Mouse (Mus musculus) left cerebral cortex, adult 18-20 months (tissue): ENCODE data around the gene Ash1l. TPM values are rescaled to one million over a fixed set of nuclear protein-coding genes. Genes with fewer than 3 reads are reported as not detected.
"Not testable (repeated sequence)": the region's sequence is repeated elsewhere in the genome, so short reads cannot be mapped to it uniquely, and the experiment has no call there.

Experiments
- DNase-seq, 2 experiments: peaks; one replicate each; pipeline ENCODE4 v3.0.0; 2021 to 2022; ENCODE audit warnings: low spot score in 2 of 2, mixed read lengths in 1 of 2
- total RNA-seq, 2 experiments: library from RNA; stranded (reverse); gene quantifications; 2 replicates each; pipeline ENCODE4 v1.2.3; 2021

The Ash1l gene
- total RNA-seq, 2 experiments from 2014 or later: 90.9 to 92.2 TPM

GRCm38 (mm10) chr3:88953246-88953645 is 2.8 kb downstream of the Ash1l start:
- DNase-seq: no peak

DNA sequence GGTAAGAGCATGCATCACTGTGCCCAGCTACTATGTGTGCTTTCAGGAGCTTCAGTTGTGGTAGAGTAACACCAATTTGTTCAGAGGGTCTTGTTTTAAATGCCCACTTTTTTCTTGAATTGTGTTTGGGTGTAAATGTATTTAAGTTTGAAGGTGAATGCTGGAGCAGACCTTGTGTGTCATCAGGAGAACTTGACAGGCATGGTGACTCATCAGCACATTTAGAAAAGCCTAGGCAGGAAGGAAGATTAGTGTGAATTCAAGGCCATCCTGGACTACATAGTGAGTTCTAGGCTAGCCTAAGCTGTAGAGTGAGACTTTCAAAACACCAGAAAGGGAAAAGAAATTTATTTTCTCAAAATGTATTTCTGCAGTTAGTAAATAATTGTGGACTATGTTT is 3.3 kb downstream of the Ash1l start:
- no peak for DNase-seq

GRCm38 (mm10) chr3:88963211-88963610 is 12.8 kb downstream of the Ash1l start:
- not testable (repeated sequence) for DNase-seq

- no peak for DNase-seq
Observed at GRCm38 (mm10) chr3:88975012-88975411, 24.6 kb downstream of the Ash1l start.

DNA sequence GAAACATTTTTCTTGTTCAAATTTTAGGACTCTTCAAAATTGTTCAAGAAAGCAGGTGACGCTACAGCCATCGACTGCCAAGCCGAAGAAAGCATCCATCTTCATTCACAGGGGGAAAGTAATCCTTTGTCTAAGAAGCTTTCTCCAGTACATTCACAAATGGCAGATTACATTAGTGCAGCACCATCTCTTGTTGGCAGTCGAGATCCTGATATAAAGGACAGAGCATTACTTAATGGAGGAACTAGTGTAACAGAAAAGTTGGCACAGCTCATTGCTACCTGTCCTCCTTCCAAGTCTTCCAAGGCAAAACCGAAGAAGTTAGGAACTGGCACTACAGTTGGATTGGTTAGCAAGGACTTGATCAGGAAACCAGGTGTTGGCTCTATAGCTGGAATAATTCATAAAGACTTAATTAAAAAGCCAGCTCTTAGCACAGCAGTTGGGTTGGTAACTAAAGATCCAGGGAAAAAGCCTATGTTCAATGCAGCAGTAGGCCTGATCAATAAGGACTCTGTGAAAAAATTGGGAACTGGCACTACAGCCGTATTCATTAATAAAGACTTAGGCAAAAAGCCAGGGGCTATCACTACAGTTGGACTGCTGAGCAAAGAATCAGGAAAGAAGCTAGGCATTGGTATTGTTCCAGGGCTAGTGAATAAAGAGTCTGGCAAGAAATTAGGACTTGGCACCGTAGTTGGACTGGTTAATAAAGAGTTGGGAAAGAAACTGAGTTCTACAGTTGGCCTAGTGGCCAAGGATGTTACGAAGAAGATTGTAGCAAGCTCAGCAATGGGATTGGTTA is 31.0 kb downstream of the Ash1l start:
- DNase-seq: no peak

DNA sequence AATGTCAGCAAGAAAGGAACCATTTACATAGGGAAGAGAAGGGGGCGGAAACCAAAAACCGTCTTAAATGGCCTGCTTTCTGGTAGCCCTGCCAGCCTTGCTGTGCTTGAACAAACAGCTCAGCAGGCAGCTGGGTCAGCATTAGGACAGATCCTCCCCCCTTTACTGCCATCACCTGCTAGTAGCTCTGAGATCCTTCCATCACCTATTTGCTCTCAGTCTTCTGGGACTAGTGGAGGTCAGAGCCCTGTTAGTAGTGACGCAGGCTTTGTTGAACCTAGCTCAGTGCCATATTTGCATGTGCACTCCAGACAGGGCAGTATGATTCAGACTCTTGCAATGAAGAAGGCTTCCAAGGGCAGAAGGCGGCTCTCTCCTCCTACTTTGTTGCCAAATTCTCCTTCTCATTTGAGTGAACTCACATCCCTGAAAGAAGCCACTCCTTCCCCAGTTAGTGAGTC is 33.5 kb downstream of the Ash1l start:
- no peak for DNase-seq

- DNase-seq: no peak
Observed at GRCm38 (mm10) chr3:88992793-88993192, 42.4 kb downstream of the Ash1l start.

DNA sequence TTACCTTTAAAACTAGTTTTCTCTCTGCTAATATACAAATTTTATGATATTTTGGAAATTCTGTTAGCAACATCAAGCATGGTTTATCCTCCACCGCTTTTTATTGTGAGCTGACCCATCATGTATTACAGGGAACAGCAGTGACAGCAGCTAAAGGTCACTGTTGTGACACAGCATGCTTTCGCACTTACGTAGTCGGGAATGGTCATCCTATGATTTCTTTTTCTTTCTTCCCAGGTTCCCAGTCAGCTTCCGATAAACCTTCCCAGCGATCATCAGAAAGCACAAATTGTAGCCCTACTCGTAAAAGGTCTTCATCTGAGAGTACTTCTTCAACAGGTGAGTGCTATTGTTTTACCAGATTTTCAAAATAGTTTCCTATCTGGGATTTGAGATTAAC is 51.1 kb downstream of the Ash1l start:
- no peak for DNase-seq

DNA sequence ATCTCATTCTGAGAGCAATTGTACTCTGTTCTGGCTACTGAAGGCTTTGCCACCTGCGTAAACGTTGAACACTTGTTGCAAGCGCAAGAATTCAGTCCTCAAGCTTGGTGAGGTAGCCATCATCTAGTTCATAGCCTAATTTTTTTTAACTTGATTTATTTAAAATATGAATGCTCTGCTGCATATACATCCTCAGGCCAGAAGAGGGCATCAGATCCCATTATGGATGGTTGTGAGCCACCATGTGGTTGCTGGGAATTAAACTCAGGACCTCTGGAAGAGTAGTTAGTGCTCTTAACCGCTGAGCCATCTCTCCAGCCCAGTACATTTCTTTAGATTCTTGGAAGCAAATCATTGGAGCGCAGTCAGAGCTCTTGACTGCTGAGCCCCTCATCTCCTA is 80.5 kb downstream of the Ash1l start:
- DNase-seq: not testable (repeated sequence)

DNA sequence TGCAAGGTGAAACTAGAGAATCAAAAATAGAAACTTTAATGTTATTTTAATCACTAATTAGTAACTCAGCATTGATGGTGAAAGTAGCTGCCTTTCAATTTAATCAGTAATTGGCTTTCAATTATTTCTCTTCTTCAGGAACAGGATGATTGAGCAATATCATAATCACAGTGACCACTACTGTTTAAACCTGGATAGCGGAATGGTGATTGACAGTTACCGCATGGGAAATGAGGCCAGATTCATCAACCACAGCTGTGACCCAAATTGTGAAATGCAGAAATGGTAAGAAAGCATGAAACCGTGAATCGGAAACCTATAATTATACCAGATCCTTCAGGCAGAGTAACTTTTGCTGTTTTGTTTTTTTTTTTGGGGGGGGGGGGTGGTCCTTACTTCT is 92.9 kb downstream of the Ash1l start:
- no peak for DNase-seq

DNA sequence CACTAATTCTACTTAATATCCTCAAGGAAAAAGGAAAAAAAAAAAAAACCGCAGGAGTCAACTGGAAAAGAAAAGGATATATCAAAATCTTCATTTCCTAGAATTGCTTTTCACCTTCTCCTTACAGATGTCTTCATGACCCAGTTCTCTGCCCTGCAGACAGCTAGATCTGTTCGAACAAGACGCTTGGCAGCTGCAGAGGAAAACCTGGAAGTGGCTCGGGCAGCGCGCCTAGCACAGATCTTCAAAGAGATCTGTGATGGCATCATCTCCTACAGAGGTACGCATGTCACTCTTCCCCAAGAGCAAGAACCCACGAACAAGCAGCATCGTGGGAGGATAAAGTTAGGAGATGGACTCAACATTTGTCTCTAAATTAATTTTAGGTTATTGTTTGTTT is 107.9 kb downstream of the Ash1l start:
- peak; percentile 21 to 28 for DNase-seq

GRCm38 (mm10) chr3:89058783-89059182 is 108.4 kb downstream of the Ash1l start:
- peak in 1 of 2 experiments; percentile 26 for DNase-seq

- no peak for DNase-seq
Observed at GRCm38 (mm10) chr3:89061696-89062095, 111.3 kb downstream of the Ash1l start.

GRCm38 (mm10) chr3:89067265-89067664 is 116.8 kb downstream of the Ash1l start:
- DNase-seq: no peak

DNA sequence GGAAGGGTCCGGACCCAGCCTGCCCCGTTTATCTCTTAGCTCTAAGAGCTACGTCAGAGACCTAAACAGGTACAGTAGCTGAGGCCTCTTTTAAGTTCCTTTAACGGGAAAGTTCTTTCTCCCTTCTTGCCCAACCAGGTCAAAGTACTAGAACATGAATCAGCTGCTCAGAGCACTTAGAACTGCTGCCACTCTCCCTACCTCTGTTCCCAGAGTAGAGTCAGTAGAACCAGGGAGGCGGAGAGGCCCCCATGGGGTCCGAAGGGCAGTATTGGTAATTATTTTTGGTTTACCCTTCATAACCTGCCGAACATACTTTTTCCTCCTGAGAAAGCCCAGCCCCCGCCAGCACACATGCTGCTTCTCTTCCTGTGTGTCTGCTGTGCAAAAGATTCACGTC is 127.0 kb downstream of the Ash1l start:
- DNase-seq: no peak

DNA sequence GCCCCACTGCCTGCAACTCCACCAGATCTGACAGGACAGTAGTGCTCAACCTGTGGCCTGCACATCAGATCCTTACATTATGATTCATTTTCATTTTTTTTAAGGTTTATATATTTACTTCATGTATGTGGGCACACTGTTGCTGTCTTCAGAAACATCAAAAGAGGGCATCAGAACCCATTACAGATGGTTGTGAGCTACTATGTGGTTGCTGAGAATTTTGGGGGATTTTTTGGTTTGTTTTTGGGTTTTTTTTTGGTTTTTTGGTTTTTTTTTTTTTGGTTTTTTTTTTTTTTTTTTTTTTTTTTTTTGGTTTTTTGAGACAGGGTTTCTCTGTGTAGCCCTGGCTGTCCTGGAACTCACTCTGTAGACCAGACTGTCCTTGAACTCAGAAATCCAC is 131.9 kb downstream of the Ash1l start:
- not testable (repeated sequence) for DNase-seq

DNA sequence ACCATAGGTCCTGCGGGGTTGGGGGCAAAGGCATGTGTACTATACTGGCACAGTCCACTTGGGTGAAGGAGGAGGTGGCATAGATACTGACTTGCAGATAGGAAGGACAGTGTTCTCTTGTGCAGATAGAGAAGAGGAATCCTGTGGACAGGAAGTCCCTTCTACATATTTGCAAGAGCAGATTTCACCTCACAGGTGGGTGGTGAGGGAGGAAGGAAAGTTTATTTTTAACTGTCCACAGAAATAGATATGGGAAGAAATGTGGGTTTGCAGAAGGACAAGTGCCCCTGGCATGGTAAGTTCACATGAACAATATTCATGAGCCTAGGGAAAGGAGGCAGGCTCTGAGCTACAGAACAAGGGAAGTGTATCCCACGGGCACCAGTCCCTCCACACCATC is 133.7 kb downstream of the Ash1l start:
- no peak for DNase-seq

DNA sequence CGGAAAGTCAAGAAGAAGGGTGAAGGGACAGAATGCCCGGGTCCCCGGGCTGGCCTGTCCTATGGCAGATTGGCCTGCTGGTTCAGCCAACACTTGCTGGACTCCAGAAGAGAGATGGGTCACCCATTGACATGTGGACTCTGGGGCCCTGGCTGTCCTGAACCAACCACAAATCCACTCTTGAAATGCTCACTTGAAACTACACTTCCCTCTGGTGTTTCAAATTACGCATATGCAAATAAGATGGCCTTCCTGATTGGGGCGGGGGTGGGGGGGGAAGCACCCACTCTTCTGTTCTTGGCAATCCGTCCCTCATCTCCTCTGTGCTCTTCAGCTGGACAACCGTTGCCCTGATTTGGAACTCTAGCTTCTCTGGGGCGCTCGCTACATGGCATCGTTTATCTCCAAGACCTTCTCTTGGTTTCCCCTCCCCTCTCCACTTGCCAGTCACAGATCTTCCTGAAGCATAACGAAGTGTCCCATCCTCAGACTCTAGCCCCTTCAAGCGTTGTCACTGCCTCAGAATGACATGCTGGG is 134.3 kb downstream of the Ash1l start:
- DNase-seq: no peak

DNA sequence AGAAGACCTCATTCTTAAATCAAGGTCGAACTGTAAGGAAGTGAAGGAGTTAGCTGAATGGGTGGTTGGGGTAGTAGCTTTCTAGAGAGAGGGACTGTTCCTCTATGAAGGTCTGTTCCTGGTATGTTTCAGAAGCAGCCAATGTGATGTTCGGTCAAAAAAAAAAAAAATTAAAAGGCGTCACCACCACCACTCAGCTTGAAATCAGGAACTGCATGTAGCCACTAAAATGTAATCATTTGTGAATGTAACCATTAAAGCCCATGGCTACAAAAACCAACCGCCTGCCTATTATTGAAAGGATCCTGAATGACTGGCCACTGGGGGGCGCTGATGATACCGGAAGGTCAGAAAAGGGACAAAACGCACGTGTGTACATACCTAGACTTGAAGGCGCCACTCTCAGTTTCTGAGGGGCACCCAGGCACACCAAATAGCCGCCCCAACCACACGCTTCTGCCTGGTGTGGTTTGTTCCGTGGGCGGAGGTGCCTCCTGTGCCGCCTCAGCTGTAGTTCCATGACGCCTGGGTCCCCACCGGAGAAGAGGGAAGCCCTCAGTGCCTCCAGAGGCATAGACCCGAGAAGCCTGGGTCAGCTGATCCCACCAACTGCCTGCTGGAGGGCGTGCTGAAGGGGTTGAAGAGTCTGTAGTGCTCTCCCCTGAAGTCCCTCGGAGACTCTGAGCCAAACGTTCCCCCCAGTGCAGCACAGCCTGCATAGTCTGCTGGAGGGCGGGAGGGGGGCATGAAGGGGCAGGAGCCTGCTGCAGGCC is 137.1 kb downstream of the Ash1l start:
- peak; percentile 78 to 87 for DNase-seq

GRCm38 (mm10) chr3:89088974-89089373 is 138.6 kb downstream of the Ash1l start:
- DNase-seq: no peak

GRCm38 (mm10) chr3:89089882-89090591 is 139.6 kb downstream of the Ash1l start:
- DNase-seq: peak; percentile 85 to 90
